Mouse (Mus musculus) fibroblast of lung, adult 2 months (primary cell): ENCODE data around the gene Serbp1.
"Not testable (repeated sequence)": the region's sequence is repeated elsewhere in the genome, so short reads cannot be mapped to it uniquely, and the experiment has no call there.

ENCODE experiments used
- DNase-seq: peaks from one replicate; pipeline ENCODE4 v3.0.0-alpha.2; 2011; ENCODE audit warnings: low read depth

Gene Serbp1

GRCm38 (mm10) chr6:67237977-67238376, at the start of gene Serbp1:
Gene Serbp1 (plus strand): TSS chr6:67238176.
- no peak for DNase-seq

GRCm38 (mm10) chr6:67193591-67193990, 44.4 kb upstream of the Serbp1 start:
- DNase-seq = no peak

GRCm38 (mm10) chr6:67194606-67195005, 43.4 kb upstream of the Serbp1 start:
- no peak for DNase-seq

- no peak for DNase-seq
Observed at GRCm38 (mm10) chr6:67195148-67195611, 42.8 kb upstream of the Serbp1 start.

GRCm38 (mm10) chr6:67196821-67197220, 41.2 kb upstream of the Serbp1 start:
- DNase-seq = no peak

- DNase-seq = no peak
Observed at GRCm38 (mm10) chr6:67198085-67198484, 39.9 kb upstream of the Serbp1 start.

GRCm38 (mm10) chr6:67200715-67201322, 37.2 kb upstream of the Serbp1 start:
- no peak for DNase-seq

GRCm38 (mm10) chr6:67205081-67206037, 32.6 kb upstream of the Serbp1 start:
- no peak for DNase-seq

GRCm38 (mm10) chr6:67212362-67212761, 25.6 kb upstream of the Serbp1 start:
- no peak for DNase-seq

- DNase-seq = no peak
Observed at GRCm38 (mm10) chr6:67213429-67214098, 24.4 kb upstream of the Serbp1 start.

GRCm38 (mm10) chr6:67217402-67217801, 20.6 kb upstream of the Serbp1 start:
- DNase-seq = no peak

- DNase-seq = no peak
Observed at GRCm38 (mm10) chr6:67217846-67218245, 20.1 kb upstream of the Serbp1 start.

- DNase-seq = no peak
Observed at GRCm38 (mm10) chr6:67218566-67218965, 19.4 kb upstream of the Serbp1 start.

- DNase-seq = not testable (repeated sequence)
Observed at GRCm38 (mm10) chr6:67219931-67220330, 18.0 kb upstream of the Serbp1 start.

- DNase-seq = no peak
Observed at GRCm38 (mm10) chr6:67220731-67221130, 17.2 kb upstream of the Serbp1 start.

GRCm38 (mm10) chr6:67223082-67223481, 14.9 kb upstream of the Serbp1 start:
- no peak for DNase-seq

- no peak for DNase-seq
Observed at GRCm38 (mm10) chr6:67223499-67223898, 14.5 kb upstream of the Serbp1 start.

GRCm38 (mm10) chr6:67226286-67226685, 11.7 kb upstream of the Serbp1 start:
- DNase-seq = no peak

GRCm38 (mm10) chr6:67228459-67229107, 9.4 kb upstream of the Serbp1 start:
- no peak for DNase-seq

GRCm38 (mm10) chr6:67229521-67229920, 8.5 kb upstream of the Serbp1 start:
- no peak for DNase-seq

GRCm38 (mm10) chr6:67229922-67230518, 8.0 kb upstream of the Serbp1 start:
- no peak for DNase-seq

GRCm38 (mm10) chr6:67230950-67231349, 7.0 kb upstream of the Serbp1 start:
- DNase-seq = no peak
